Mouse (Mus musculus) erythroblast, embryonic 14.5 days (primary cell): ENCODE measurements around the gene Acap1. TPM values are rescaled to one million over a fixed set of nuclear protein-coding genes. Genes with fewer than 3 reads are reported as not detected.

Source experiments
- H3K27me3 ChIP-seq: 2 replicates; pipeline ENCODE4 v1.6.1; 2012; ENCODE audit warnings: inconsistent platforms; ENCODE audit not compliant: control insufficient read depth
- H3K36me3 ChIP-seq: 2 replicates; pipeline ENCODE4 v1.6.1; 2012; ENCODE audit warnings: mild to moderate bottlenecking, inconsistent platforms; ENCODE audit not compliant: control insufficient read depth
- H3K4me1 ChIP-seq: 2 replicates; pipeline ENCODE4 v1.6.1; 2012; ENCODE audit warnings: inconsistent platforms; ENCODE audit not compliant: control insufficient read depth
- H3K4me3 ChIP-seq: replicated peaks from 2 replicates; pipeline ENCODE3; 2012; ENCODE audit warnings: moderate library complexity, mild to moderate bottlenecking, inconsistent platforms
- H3K9me3 ChIP-seq: 2 replicates; pipeline ENCODE4 v1.6.1; 2012; ENCODE audit warnings: low read length, inconsistent platforms, mixed read lengths; ENCODE audit not compliant: control insufficient read depth
- GATA1 ChIP-seq: IDR thresholded peaks from 2 replicates; pipeline ENCODE4 v1.6.1; 2012; ENCODE audit warnings: low read length, inconsistent platforms, mixed read lengths
- TAL1 ChIP-seq: IDR thresholded peaks from 3 replicates; pipeline ENCODE4 v1.6.1; 2012; ENCODE audit warnings: low read length, inconsistent platforms, mixed read lengths
- polyA plus RNA-seq: library from polyadenylated mRNA; stranded (reverse); fragments of >175 nt; gene quantifications from 2 replicates; pipeline ENCODE4 v1.2.3, GENCODE M21; 2012

The Acap1 gene
- polyA plus RNA-seq, 1 experiment = 0.37 TPM

DNA sequence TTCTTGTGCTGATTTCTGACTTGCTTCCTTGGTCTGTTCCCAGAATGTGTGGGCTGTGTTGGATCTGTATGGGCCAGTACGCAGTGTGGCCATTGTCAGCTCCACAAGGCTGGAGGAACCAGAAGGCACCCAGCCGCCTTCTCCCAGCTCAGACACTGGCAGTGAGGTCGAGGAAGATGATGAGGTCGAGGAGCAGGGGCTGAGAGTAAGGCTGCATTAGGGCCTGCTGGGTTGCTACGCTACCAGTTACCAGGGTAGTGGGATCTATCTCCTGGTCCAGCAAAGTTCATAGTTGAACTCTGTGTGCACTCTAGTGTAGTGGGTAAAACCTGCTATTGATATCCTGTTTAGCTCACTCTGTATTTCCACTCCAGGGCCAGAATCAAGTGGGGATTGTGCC, 13.8 kb upstream of the Acap1 start:
- TF ChIP-seq TAL1 (no peak), GATA1 (no peak)
- Histone ChIP-seq H3K36me3 (peaks cover 96% of the 10 kb centered on the region), H3K4me1 (peaks cover 14% of the 10 kb centered on the region), H3K4me3 (no peak overlapping the region), H3K9me3 (no peaks in the 10 kb centered on the region), H3K27me3 (no peaks in the 10 kb centered on the region)

DNA sequence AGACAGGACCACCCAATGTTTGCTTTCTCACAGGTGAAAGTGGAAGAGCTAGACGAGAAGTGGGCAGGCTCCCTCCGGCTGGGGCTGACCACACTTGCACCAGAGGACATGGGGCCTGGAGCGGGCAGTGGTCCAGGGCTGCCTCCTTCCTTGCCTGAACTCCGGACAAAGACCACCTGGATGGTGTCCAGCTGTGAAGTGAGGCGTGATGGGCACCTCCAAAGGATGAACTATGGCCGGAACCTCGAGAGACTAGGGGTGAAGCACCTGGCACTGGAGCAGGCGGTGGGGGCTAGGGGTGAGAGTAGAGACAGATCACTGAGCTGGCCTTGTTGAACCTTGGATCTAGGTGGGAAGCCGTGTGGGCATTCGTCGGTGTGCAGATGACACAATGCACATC, 13.3 kb upstream of the Acap1 start:
- no peak for TF ChIP-seq GATA1
- no peak for TF ChIP-seq TAL1
- peaks cover 100% of the 10 kb centered on the region for H3K36me3 ChIP-seq
- peaks cover 16% of the 10 kb centered on the region for H3K4me1 ChIP-seq
- no peaks in the 10 kb centered on the region for H3K9me3 ChIP-seq
- no peak overlapping the region for H3K4me3 ChIP-seq
- no peaks in the 10 kb centered on the region for H3K27me3 ChIP-seq

DNA sequence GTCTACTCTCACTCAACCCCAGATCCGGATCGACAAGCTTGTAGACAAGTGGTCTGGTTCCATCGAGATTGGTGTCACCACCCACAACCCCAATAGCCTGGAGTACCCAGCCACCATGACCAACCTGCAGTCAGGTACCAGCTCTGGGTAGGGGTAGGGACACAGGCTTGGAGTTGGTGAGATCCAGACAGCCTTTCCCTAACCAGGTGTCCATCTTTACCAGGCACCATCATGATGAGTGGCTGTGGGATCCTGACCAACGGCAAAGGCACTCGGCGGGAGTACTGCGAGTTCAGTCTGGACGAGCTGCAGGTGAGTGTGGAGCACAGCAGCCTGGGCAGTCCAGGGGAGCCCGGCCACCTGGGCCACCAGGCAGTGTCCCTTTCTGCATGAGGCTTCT, 9.0 kb upstream of the Acap1 start:
- Histone ChIP-seq H3K4me3 (no peak overlapping the region), H3K4me1 (peaks cover 41% of the 10 kb centered on the region), H3K9me3 (no peaks in the 10 kb centered on the region), H3K36me3 (peaks cover 65% of the 10 kb centered on the region), H3K27me3 (peaks cover 10% of the 10 kb centered on the region)
- no peak for TF ChIP-seq TAL1
- TF ChIP-seq GATA1 = no peak

DNA sequence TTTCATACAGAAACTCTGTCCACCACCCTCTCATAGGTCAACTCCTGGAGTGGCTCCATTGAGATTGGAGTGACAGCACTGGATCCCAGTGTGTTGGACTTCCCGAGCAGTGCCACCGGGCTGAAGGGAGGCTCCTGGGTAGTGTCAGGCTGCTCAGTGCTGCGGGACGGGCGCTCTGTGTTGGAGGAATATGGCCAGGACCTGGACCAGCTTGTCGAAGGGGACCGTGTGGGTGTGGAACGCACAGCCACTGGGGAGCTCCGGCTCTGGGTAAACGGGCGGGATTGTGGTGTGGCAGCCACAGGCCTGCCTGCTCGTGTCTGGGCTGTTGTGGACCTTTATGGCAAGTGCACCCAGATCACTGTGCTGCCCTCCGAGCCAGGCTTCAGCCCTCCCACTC, 7.6 kb upstream of the Acap1 start:
- no peaks in the 10 kb centered on the region for H3K9me3 ChIP-seq
- peak overlapping the region; percentile 88 for H3K4me3 ChIP-seq
- peaks cover 13% of the 10 kb centered on the region for H3K27me3 ChIP-seq
- peaks cover 52% of the 10 kb centered on the region for H3K36me3 ChIP-seq
- H3K4me1 ChIP-seq = peaks cover 49% of the 10 kb centered on the region
- TF ChIP-seq GATA1 (no peak), TAL1 (no peak)

DNA sequence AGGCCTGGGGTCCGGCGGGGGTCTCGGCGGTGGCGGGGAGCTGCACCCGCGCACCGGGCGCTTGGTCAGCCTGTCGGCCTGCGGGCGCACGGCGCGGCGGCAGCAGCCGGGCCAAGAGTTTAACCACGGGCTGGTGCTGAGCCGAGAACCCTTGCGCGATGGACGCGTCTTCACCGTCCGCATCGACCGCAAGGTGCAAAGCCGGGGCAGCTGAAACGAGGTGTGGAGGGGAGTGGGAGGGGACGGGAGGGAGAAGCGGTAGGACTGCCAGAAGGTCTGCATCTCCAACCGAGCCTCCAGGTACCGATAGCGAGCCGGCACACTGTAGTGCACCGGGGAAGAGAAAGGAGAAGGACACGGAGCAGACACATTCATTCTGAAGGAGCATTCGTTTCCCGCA, 6.7 kb upstream of the Acap1 start:
- peak overlapping the region; percentile 88 for H3K4me3 ChIP-seq
- peaks cover 49% of the 10 kb centered on the region for H3K4me1 ChIP-seq
- TF ChIP-seq TAL1 = no peak
- no peak for TF ChIP-seq GATA1
- H3K36me3 ChIP-seq = peaks cover 42% of the 10 kb centered on the region
- peaks cover 13% of the 10 kb centered on the region for H3K27me3 ChIP-seq
- no peaks in the 10 kb centered on the region for H3K9me3 ChIP-seq

DNA sequence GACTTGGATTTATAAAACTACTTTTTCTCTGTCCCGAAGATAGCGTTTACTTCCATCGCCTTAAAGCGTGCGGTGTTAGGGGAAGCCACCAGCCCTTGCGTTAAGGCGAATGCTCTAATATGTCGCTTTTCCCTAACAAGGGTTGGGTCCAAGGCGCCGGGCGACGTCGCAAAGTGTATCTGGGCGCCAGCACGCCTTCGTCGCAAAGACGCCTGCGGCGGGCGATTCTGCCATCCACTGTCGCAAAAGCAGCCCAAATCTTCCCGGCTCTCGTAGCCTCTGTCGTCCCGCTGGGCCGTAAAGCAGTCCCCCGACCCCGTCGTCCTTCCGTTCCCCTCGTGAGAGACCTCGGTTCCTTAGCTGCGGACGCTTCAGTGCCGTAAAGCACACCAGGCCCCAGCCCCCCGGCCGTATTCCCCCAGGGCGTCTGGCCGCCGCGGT, 6.1 kb upstream of the Acap1 start:
- H3K27me3 ChIP-seq = peaks cover 13% of the 10 kb centered on the region
- no peaks in the 10 kb centered on the region for H3K9me3 ChIP-seq
- TF ChIP-seq GATA1 (no peak), TAL1 (no peak)
- peaks cover 49% of the 10 kb centered on the region for H3K4me1 ChIP-seq
- peak overlapping the region; percentile 88 for H3K4me3 ChIP-seq
- H3K36me3 ChIP-seq = peaks cover 36% of the 10 kb centered on the region

DNA sequence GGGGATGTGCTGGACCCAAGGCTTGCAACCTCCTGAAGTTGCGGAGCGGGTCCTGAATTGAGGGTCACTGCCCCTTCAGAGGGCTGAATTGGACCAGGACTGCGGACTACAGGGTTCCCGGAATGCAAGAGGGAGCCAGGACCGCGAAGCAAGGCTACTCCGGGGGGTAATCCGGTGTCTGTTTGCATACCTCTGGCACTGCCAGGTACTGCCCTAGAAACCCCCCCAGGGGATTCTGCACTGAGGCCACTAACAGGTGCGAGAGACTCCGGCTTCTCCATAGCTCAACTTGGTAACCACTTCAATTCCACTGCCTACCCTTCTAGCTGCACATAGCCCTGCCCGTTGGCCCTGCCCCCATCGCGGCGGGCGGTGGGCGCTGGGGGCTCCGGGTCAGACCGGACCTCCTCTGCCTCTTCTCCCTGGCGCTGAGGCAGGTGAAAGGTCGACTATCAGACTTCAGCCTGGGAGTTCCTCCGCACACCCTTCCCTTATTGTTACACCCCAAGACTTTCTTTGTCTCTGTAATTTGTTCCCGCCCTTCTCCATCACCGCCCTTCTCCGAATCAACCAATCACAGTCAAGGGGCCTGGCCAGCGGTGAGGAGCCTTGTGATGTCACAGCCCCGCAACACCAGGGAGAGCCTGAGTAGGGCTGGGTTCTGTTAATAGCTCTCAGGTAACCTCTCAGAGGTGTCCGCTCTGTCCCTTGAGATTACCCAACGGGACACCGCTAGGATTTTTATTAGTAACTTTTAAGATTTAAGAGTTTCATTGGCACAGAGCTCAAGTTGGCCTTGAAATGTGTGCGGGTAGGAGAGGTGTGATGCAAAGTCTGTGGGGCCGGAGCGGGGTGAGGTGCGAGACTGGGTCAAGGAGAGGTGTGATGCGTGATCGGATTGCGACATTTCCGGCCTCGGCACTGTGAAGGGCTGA, 5.4 kb upstream of the Acap1 start, which contains the start of the genes 2810408A11Rik and Neurl4:
Gene 2810408A11Rik, minus strand, starts transcription at position 517 of the 935 bp plus-strand sequence.
Gene Neurl4, plus strand, starts transcription at position 602 of the 935 bp plus-strand sequence.
- peaks cover 54% of the 10 kb centered on the region for H3K4me1 ChIP-seq
- H3K27me3 ChIP-seq = peaks cover 13% of the 10 kb centered on the region
- no peaks in the 10 kb centered on the region for H3K9me3 ChIP-seq
- peaks cover 29% of the 10 kb centered on the region for H3K36me3 ChIP-seq
- H3K4me3 ChIP-seq = peak within 1 kb of the TSS; percentile 88
- no peak for TF ChIP-seq TAL1

DNA sequence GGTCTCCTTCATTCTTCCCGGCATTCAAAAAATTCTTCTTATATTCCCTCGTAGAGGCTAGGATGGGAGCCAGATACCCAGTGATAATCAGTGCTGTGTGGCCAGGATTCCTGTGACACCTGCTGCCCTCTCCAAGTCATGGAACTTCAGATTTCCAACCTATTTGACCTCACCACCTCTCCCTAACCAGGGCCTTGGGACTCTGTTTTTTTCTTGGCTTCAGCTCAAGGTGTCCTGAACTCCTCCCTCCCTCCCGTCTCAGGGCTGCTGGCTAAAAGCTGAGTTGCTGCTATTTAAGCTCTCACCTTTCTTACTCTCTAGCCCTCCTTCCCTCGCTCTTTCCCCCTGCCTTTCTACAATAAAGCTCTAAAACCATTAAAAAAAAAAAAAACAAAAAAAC, 4.5 kb upstream of the Acap1 start:
- Histone ChIP-seq H3K4me3 (peak overlapping the region; percentile 13), H3K36me3 (peaks cover 21% of the 10 kb centered on the region)

DNA sequence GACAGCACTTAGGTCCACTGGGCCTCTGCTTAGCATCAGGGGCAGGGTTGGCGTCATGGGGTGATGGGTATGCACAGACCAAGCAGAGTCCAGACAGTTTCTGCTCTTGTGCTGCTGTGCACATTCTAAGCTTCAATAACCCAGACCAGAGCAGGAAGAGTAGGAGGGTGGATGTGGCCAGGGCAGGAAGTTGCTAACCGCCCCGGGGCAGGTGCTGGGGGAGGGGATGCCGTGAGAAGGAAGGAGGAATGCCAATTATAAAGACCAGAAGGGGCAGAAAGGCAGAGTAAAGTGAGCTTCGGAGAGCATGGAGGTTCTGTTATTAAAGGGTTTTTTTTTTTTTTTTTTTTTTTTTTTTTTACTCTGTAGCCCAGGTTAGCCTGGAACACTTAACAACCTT, 668 bp downstream of the Acap1 start:
- no peaks in the 10 kb centered on the region for H3K9me3 ChIP-seq
- peaks cover 42% of the 10 kb centered on the region for H3K4me1 ChIP-seq
- H3K27me3 ChIP-seq = peaks cover 7% of the 10 kb centered on the region
- no peak for TF ChIP-seq TAL1
- no peak for TF ChIP-seq GATA1
- no peaks in the 10 kb centered on the region for H3K36me3 ChIP-seq
- H3K4me3 ChIP-seq = no peak overlapping the region

More for the DNA sequence above, 4.5 kb upstream of the Acap1 start:
- Histone ChIP-seq H3K27me3 (peaks cover 13% of the 10 kb centered on the region), H3K9me3 (no peaks in the 10 kb centered on the region), H3K4me1 (peaks cover 63% of the 10 kb centered on the region)
- no peak for TF ChIP-seq TAL1
- no peak for TF ChIP-seq GATA1
